Mouse (Mus musculus) thymus, postnatal 4 days (tissue): ENCODE data around the gene Nhlrc2.

Experiments
- DNase-seq: peaks from one replicate; pipeline ENCODE4 v3.0.0; 2021

The Nhlrc2 gene

GRCm38 (mm10) chr19:56629647-56630046, 81.6 kb downstream of the Nhlrc2 start:
- no peak for DNase-seq

- no peak for DNase-seq
Observed at GRCm38 (mm10) chr19:56631017-56631416, 83.0 kb downstream of the Nhlrc2 start.

GRCm38 (mm10) chr19:56631451-56631901, 83.4 kb downstream of the Nhlrc2 start:
- DNase-seq = no peak

- DNase-seq = no peak
Observed at GRCm38 (mm10) chr19:56637035-56637683, 89.1 kb downstream of the Nhlrc2 start.

- no peak for DNase-seq
Observed at GRCm38 (mm10) chr19:56637684-56638049, 89.6 kb downstream of the Nhlrc2 start.

GRCm38 (mm10) chr19:56647451-56648120, 99.5 kb downstream of the Nhlrc2 start:
- no peak for DNase-seq

GRCm38 (mm10) chr19:56651262-56651661, 103.2 kb downstream of the Nhlrc2 start:
- DNase-seq = no peak

GRCm38 (mm10) chr19:56652034-56652962, 104.2 kb downstream of the Nhlrc2 start:
- DNase-seq = no peak
